Mouse (Mus musculus) heart, embryonic 16.5 days (tissue): Measurements from ENCODE around the gene Mag. TPM values are rescaled to one million over a fixed set of nuclear protein-coding genes. Genes with fewer than 3 reads are reported as not detected.

ENCODE experiments used
- ATAC-seq: fragments of 200-750 bp; cut with Nextera tagmentation; replicated peaks from 2 replicates; pipeline ENCODE4 v1.8.0; 2017; ENCODE audit warnings: moderate number of reproducible peaks; ENCODE audit not compliant: insufficient read depth, low FRiP score; ENCODE audit errors: extremely low read depth
- H3K27ac ChIP-seq: fragments of 300-500 bp; sonication (generic); 2 replicates; pipeline ENCODE4 v1.5.1; 2014; ENCODE audit warnings: mild to moderate bottlenecking, low read length, control low read depth, moderate library complexity
- H3K27me3 ChIP-seq: fragments of 300-500 bp; sonication (generic); 2 replicates; pipeline ENCODE4 v1.6.1; 2014; ENCODE audit warnings: low read length, mixed read lengths; ENCODE audit not compliant: control insufficient read depth, insufficient read depth
- H3K36me3 ChIP-seq: fragments of 300-500 bp; sonication (generic); 2 replicates; pipeline ENCODE4 v1.6.1; 2014; ENCODE audit not compliant: control insufficient read depth, insufficient read depth
- H3K4me1 ChIP-seq: fragments of 300-500 bp; sonication (generic); 2 replicates; pipeline ENCODE4 v1.6.1; 2014; ENCODE audit warnings: low read length, mixed read lengths; ENCODE audit not compliant: control insufficient read depth, insufficient read depth
- H3K4me2 ChIP-seq: fragments of 300-500 bp; sonication (generic); 2 replicates; pipeline ENCODE4 v1.6.1; 2014; ENCODE audit warnings: low read depth, mild to moderate bottlenecking, control low read depth, low read length
- H3K4me3 ChIP-seq: fragments of 300-500 bp; sonication (generic); 2 replicates; pipeline ENCODE4 v1.5.1; 2014; ENCODE audit warnings: mild to moderate bottlenecking, control low read depth, low read length
- H3K9ac ChIP-seq: fragments of 300-500 bp; sonication (generic); 2 replicates; pipeline ENCODE4 v1.6.1; 2014; ENCODE audit warnings: low read length, control low read depth
- H3K9me3 ChIP-seq: fragments of 300-500 bp; sonication (generic); replicated peaks from 2 replicates; pipeline ENCODE4 v1.6.1; 2016; ENCODE audit warnings: low read length; ENCODE audit not compliant: control insufficient read depth
- WGBS: fragments of 180-500 bp; shearing (Covaris S2); extraction: QIAGEN DNeasy Blood & Tissue Kit; methylation state at CpG from one replicate; pipeline ENCODE4 v1.1.7; 2014; 5-methylcytosine and 5-hydroxymethylcytosine counted together
- polyA plus RNA-seq: library from polyadenylated mRNA; unstranded; fragments of >200 nt; fragmentation: Nextera tagmentation; extraction: Ambion mirVana; gene quantifications from 2 replicates; pipeline ENCODE4 v1.2.1, GENCODE M21; 2015

The Mag gene
- 0.24 TPM in 1 of 2 replicates, not detected in the other for polyA plus RNA-seq

- Histone ChIP-seq H3K9me3 (no peaks in the 10 kb centered on the region), H3K27me3 (no peaks in the 10 kb centered on the region; the same call in 1 of the 2 replicates), H3K27ac (no peak within 1 kb of the TSS), H3K9ac (no peak within 1 kb of the TSS), H3K4me2 (no peak within 1 kb of the TSS), H3K4me1 (no peaks in the 10 kb centered on the region; the same call in 1 of the 2 replicates), H3K36me3 (no peaks in the 10 kb centered on the region), H3K4me3 (no peak within 1 kb of the TSS)
- ATAC-seq: no peak
- whole genome bisulfite sequencing: 70% methylated on average over 8 of the region's 8 CpGs
Observed at GRCm38 (mm10) chr7:30914732-30915131, at the start of gene Mag. Gene Mag (minus strand): TSS chr7:30914873.

- Histone ChIP-seq H3K27me3 (no peaks in the 10 kb centered on the region), H3K27ac (no peak overlapping the region), H3K9me3 (no peaks in the 10 kb centered on the region), H3K4me1 (peaks cover 10% of the 10 kb centered on the region), H3K4me3 (no peak overlapping the region), H3K4me2 (no peak overlapping the region), H3K9ac (no peak overlapping the region), H3K36me3 (no peaks in the 10 kb centered on the region)
- no peak for ATAC-seq
- WGBS: 82% methylated on average over 7 of the region's 7 CpGs
Observed at GRCm38 (mm10) chr7:30964366-30964765, 49.7 kb upstream of the Mag start.

GRCm38 (mm10) chr7:30962862-30963261, 48.2 kb upstream of the Mag start:
- 85% methylated on average over 5 of the region's 5 CpGs for WGBS
- H3K9ac ChIP-seq: no peak overlapping the region
- H3K27ac ChIP-seq: no peak overlapping the region
- ATAC-seq: no peak
- peaks cover 16% of the 10 kb centered on the region for H3K4me1 ChIP-seq
- H3K9me3 ChIP-seq: no peaks in the 10 kb centered on the region
- H3K27me3 ChIP-seq: no peaks in the 10 kb centered on the region
- H3K4me3 ChIP-seq: no peak overlapping the region
- H3K4me2 ChIP-seq: no peak overlapping the region
- peaks cover 6% of the 10 kb centered on the region; the same call in 1 of the 2 replicates for H3K36me3 ChIP-seq

GRCm38 (mm10) chr7:30959786-30960349, 45.2 kb upstream of the Mag start:
- H3K4me1 ChIP-seq: peaks cover 24% of the 10 kb centered on the region
- peaks cover 8% of the 10 kb centered on the region; the same call in 1 of the 2 replicates for H3K36me3 ChIP-seq
- H3K9ac ChIP-seq: no peak overlapping the region
- ATAC-seq: no peak
- no peak overlapping the region for H3K4me2 ChIP-seq
- no peak overlapping the region for H3K27ac ChIP-seq
- no peaks in the 10 kb centered on the region for H3K27me3 ChIP-seq
- 86% methylated on average over 6 of the region's 6 CpGs for WGBS
- H3K9me3 ChIP-seq: no peaks in the 10 kb centered on the region
- H3K4me3 ChIP-seq: no peak overlapping the region

- no peak overlapping the region for H3K27ac ChIP-seq
- H3K9ac ChIP-seq: no peak overlapping the region
- H3K27me3 ChIP-seq: no peaks in the 10 kb centered on the region
- 93% methylated on average over 9 of the region's 9 CpGs for WGBS
- ATAC-seq: no peak
- H3K9me3 ChIP-seq: no peaks in the 10 kb centered on the region
- H3K4me1 ChIP-seq: peaks cover 20% of the 10 kb centered on the region
- H3K4me2 ChIP-seq: no peak overlapping the region
- H3K36me3 ChIP-seq: peaks cover 16% of the 10 kb centered on the region
- no peak overlapping the region for H3K4me3 ChIP-seq
Observed at GRCm38 (mm10) chr7:30958866-30959487, 44.3 kb upstream of the Mag start.

- WGBS: 75% methylated on average over 28 of the region's 28 CpGs
- H3K27me3 ChIP-seq: no peaks in the 10 kb centered on the region
- H3K4me3 ChIP-seq: peak overlapping the region; percentile 78
- peak overlapping the region; percentile 97 for H3K9ac ChIP-seq
- H3K27ac ChIP-seq: peak overlapping the region; percentile 99
- no peak for ATAC-seq
- H3K4me2 ChIP-seq: peak overlapping the region; percentile 71
- H3K36me3 ChIP-seq: peaks cover 23% of the 10 kb centered on the region
- H3K4me1 ChIP-seq: peaks cover 16% of the 10 kb centered on the region
- H3K9me3 ChIP-seq: no peaks in the 10 kb centered on the region
Observed at GRCm38 (mm10) chr7:30958109-30958865, 43.6 kb upstream of the Mag start.

- Histone ChIP-seq H3K4me3 (peak overlapping the region; percentile 78), H3K36me3 (peaks cover 32% of the 10 kb centered on the region), H3K27me3 (no peaks in the 10 kb centered on the region), H3K4me1 (peaks cover 14% of the 10 kb centered on the region), H3K4me2 (peak overlapping the region; percentile 71), H3K27ac (peak overlapping the region; percentile 99), H3K9me3 (no peaks in the 10 kb centered on the region), H3K9ac (peak overlapping the region; percentile 97)
- ATAC-seq: peak; percentile 52
- WGBS: under 1% methylated on average over 43 of the region's 43 CpGs
Observed at GRCm38 (mm10) chr7:30957367-30957783, 42.7 kb upstream of the Mag start.

- Histone ChIP-seq H3K27me3 (no peaks in the 10 kb centered on the region), H3K9me3 (no peaks in the 10 kb centered on the region), H3K36me3 (peaks cover 37% of the 10 kb centered on the region), H3K4me1 (peaks cover 13% of the 10 kb centered on the region), H3K27ac (peak within 1 kb of the TSS; percentile 99), H3K4me3 (peak within 1 kb of the TSS; percentile 78), H3K4me2 (peak within 1 kb of the TSS; percentile 71), H3K9ac (peak within 1 kb of the TSS; percentile 97)
- ATAC-seq: peak; percentile 66
- under 1% methylated on average over 47 of the region's 82 CpGs for WGBS
Observed at GRCm38 (mm10) chr7:30956756-30957366, 42.2 kb upstream of the Mag start, which contains the start of gene Usf2. Gene Usf2 (minus strand): TSS chr7:30956803.
